Mouse (Mus musculus) embryonic facial prominence, embryonic 12.5 days (tissue): ENCODE results near the gene Ski. TPM values are rescaled to one million over a fixed set of nuclear protein-coding genes. Genes with fewer than 3 reads are reported as not detected.
A peak's percentile ranks its signal among the peaks of the same experiment; 100 is the strongest.

Experiments used
- ATAC-seq: fragments of 200-750 bp; cut with Nextera tagmentation; 2 replicates; pipeline ENCODE4 v1.8.0; 2017; ENCODE audit not compliant: insufficient number of reproducible peaks, insufficient read depth, low FRiP score, low TSS enrichment
- H3K27ac ChIP-seq: fragments of 300-500 bp; sonication (generic); 2 replicates; pipeline ENCODE4 v1.5.1; 2016; ENCODE audit warnings: mild to moderate bottlenecking
- H3K27me3 ChIP-seq: fragments of 300-500 bp; sonication (generic); 2 replicates; pipeline ENCODE4 v1.6.1; 2016; ENCODE audit warnings: mild to moderate bottlenecking, moderate library complexity
- H3K36me3 ChIP-seq: fragments of 300-500 bp; sonication (generic); 2 replicates; pipeline ENCODE4 v1.6.1; 2016; ENCODE audit warnings: mild to moderate bottlenecking
- H3K4me1 ChIP-seq: fragments of 300-500 bp; sonication (generic); 2 replicates; pipeline ENCODE4 v1.6.1; 2016
- H3K4me2 ChIP-seq: fragments of 300-500 bp; sonication (generic); replicated peaks from 2 replicates; pipeline ENCODE4 v1.6.1; 2016; ENCODE audit warnings: mild to moderate bottlenecking, moderate library complexity
- H3K4me3 ChIP-seq: fragments of 300-500 bp; sonication (generic); 2 replicates; pipeline ENCODE4 v1.5.1; 2016; ENCODE audit warnings: mild to moderate bottlenecking
- H3K9ac ChIP-seq: fragments of 300-500 bp; sonication (generic); 2 replicates; pipeline ENCODE4 v1.6.1; 2016; ENCODE audit warnings: mild to moderate bottlenecking, moderate library complexity
- H3K9me3 ChIP-seq: fragments of 300-500 bp; sonication (generic); 2 replicates; pipeline ENCODE4 v1.6.1; 2016; ENCODE audit warnings: mild to moderate bottlenecking, moderate library complexity
- WGBS: fragments of 180-500 bp; shearing (Covaris S2); methylation state at CpG from one replicate; pipeline ENCODE4 v1.1.7; 2016; 5-methylcytosine and 5-hydroxymethylcytosine counted together
- polyA plus RNA-seq: library from polyadenylated mRNA; unstranded; fragments of >200 nt; fragmentation: Nextera tagmentation; extraction: Ambion mirVana; gene quantifications from 2 replicates; pipeline ENCODE4 v1.2.1, GENCODE M21; 2016

Ski gene
- polyA plus RNA-seq, 1 experiment from 2014 or later, result 17.7 TPM

DNA sequence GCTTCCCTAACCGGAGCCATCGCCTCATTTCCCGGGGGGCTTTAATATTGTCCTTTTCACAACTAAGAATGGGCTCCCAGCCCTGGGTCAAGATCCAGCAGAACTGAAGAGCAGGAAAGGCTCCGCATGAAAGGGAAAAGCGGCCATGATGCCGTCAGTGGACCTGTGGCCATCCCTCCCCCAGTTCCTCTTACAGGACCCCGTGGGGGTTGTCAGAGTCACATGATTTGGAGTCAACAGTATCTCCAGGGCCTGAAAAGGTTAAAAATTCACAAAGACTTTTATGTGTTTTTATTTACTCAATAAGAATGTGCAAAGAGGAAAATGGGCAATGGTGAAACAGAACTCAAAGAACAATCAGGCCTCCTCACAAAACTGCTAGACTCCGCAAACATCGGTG lies 36.5 kb downstream of the Ski start:
- peaks cover 66% of the 10 kb centered on the region for H3K4me1 ChIP-seq
- 93% methylated on average over 9 of the region's 9 CpGs for WGBS

DNA sequence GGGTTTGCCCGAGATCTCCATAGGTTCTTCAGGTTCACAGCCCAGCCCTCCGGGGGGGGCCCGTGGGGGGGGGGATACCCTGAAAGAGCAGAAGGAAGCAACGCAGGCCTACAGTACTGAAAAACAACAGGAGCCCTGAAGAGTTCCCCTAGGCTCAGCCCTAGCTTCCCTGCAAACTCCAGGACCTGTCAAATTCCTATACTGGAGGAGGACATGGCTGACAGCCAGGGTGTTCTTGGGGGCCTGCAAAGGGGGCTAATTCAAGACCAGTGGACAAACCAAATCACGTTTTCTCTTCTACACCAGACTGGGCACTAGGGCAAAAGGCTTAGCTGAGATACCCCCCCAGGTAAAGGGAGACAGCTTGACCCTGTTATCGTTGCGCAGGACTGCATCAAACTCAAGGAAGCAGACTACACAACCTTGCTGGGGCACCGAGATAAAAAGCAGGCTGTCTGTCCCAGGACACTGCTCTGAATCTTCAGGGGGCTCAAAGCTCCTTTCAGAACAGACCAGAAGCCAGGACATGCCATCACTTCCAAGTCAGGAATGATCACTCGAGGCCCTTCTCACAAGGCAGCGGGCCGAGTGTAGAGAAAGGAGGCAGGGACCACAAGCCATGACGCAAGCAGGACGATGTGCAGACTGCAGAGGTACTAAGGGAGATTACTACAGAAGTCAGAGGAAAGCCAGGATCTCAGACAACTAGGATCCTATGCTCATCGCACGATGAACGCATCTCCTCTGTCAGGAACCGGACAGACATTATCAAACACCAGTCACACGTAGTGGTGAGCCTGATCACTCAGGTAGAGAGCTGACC lies 37.9 kb downstream of the Ski start:
- no peak for ATAC-seq
- Histone ChIP-seq H3K27ac (no peak overlapping the region; the same call in 1 of the 2 replicates), H3K4me1 (peaks cover 60% of the 10 kb centered on the region), H3K27me3 (no peaks in the 10 kb centered on the region), H3K36me3 (no peaks in the 10 kb centered on the region), H3K9me3 (no peaks in the 10 kb centered on the region), H3K4me3 (no peak overlapping the region), H3K4me2 (no peak overlapping the region), H3K9ac (no peak overlapping the region)
- WGBS, result 82% methylated on average over 18 of the region's 18 CpGs

More for the DNA sequence above, 36.5 kb downstream of the Ski start:
- no peak overlapping the region for H3K4me3 ChIP-seq
- no peak overlapping the region for H3K4me2 ChIP-seq
- no peak overlapping the region for H3K27ac ChIP-seq
- no peaks in the 10 kb centered on the region for H3K36me3 ChIP-seq
- ATAC-seq, result no peak
- no peaks in the 10 kb centered on the region for H3K9me3 ChIP-seq
- no peak overlapping the region for H3K9ac ChIP-seq
- no peaks in the 10 kb centered on the region for H3K27me3 ChIP-seq

DNA sequence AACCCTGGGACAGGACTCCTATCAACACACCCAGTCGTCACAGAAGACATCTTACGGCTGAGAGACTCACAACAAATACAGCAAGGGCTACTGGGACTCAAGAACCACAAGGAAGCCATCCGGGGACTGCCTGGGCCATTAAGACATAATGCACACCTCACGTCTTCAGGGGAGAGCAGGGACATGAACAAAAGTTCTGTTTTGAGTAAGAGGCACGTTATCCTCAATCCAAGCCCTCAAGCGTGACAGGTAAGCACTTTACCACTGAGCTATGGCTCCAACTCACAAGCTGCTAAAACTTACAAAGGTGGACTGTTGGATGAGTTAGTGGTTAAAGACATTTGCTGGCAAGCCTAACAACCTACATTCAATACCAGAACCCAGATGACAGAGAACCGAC lies 39.2 kb downstream of the Ski start:
- H3K36me3 ChIP-seq, result no peaks in the 10 kb centered on the region
- ATAC-seq, result no peak
- WGBS, result 80% methylated on average over 7 of the region's 7 CpGs
- H3K9ac ChIP-seq, result no peak overlapping the region
- no peaks in the 10 kb centered on the region for H3K9me3 ChIP-seq
- no peak overlapping the region; the same call in 1 of the 2 replicates for H3K27ac ChIP-seq
- peaks cover 60% of the 10 kb centered on the region for H3K4me1 ChIP-seq
- H3K27me3 ChIP-seq, result no peaks in the 10 kb centered on the region
- no peak overlapping the region for H3K4me3 ChIP-seq
- no peak overlapping the region for H3K4me2 ChIP-seq

DNA sequence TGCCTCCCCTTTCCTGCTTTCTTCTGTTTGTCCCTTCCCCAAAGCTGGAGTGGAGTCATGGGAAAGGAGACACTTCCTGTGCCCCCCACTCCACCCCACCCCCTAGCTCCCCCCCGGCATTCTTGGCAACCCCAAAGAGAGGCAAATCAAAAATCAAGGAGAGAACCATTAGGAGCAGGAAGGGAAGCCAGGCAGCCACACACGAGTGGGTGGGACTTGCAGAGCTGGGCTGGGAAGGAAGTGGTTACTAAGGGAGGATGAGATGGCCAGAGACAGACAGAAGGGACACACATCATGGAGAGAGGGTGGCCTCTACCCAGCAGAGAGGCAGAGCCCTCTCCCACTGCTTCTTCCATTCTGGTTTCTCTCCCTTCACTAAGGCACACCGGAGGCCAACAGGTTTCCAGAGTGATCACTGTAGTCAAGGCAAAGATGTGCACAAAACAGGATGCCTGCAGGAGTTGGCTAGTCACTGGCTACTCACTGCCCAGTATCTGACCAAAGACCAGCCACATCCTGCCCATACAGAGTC lies 43.3 kb downstream of the Ski start:
- no peak overlapping the region for H3K9ac ChIP-seq
- 38% methylated on average over 3 of the region's 3 CpGs for WGBS
- H3K4me1 ChIP-seq, result peaks cover 72% of the 10 kb centered on the region

DNA sequence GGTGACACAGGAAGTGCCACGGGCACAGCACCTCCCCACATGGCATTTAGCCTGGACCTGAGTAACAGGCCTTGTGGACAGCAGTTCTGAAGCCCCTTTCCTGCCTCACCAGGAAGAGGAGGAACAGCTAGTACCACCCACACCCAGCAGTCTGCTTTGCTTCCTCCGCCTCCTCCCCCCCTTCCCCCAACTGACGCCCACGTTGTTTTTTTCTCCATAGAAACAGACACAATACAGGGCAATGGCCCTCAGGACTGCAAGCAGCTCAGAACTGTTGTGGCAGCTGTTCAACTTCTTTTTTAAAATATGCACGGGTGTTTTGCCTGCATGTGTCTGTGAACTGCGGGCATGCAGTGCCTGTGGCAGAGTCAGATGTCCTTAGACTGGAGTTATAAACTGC lies 44.1 kb downstream of the Ski start:
- Histone ChIP-seq H3K9me3 (no peaks in the 10 kb centered on the region), H3K27ac (peak overlapping the region; percentile 84), H3K27me3 (no peaks in the 10 kb centered on the region), H3K4me3 (no peak overlapping the region), H3K9ac (peak overlapping the region; percentile 42), H3K36me3 (peaks cover 4% of the 10 kb centered on the region; the same call in 1 of the 2 replicates), H3K4me1 (peaks cover 74% of the 10 kb centered on the region), H3K4me2 (peak overlapping the region; percentile 32)
- 0 out of 2 replicates have a peak, but pooled peaks have one; percentile 5 for ATAC-seq
- WGBS, result 8% methylated on average over 6 of the region's 6 CpGs

More for the DNA sequence above, 43.3 kb downstream of the Ski start:
- H3K27me3 ChIP-seq, result no peaks in the 10 kb centered on the region
- ATAC-seq, result no peak
- H3K27ac ChIP-seq, result peak overlapping the region; percentile 84
- peaks cover 4% of the 10 kb centered on the region; the same call in 1 of the 2 replicates for H3K36me3 ChIP-seq
- H3K4me2 ChIP-seq, result peak overlapping the region; percentile 32
- no peak overlapping the region for H3K4me3 ChIP-seq
- no peaks in the 10 kb centered on the region for H3K9me3 ChIP-seq

DNA sequence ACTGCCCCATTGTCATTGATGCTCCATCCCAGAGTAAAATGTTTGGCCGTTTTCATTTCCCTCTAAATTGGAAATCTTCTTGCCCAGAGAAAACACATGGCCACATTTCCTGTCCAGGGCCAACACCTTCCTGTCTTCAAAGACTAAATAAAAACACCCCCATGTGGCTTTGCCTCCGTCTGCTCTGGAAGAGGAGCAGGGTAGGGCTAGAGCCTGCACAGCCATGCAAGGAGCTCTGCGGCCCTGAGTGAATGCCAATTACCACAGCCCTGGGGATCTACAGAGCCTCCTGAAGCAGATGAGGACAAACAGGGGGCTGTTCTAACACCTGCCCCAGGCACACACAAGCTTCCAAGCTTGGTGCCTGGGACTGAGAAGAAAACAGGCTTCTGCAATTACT lies 46.2 kb downstream of the Ski start:
- no peak for ATAC-seq
- peak overlapping the region; percentile 50; the same call in 1 of the 2 replicates for H3K27ac ChIP-seq
- H3K9me3 ChIP-seq, result no peaks in the 10 kb centered on the region
- H3K4me2 ChIP-seq, result no peak overlapping the region
- 36% methylated on average over 3 of the region's 3 CpGs for WGBS
- peaks cover 4% of the 10 kb centered on the region; the same call in 1 of the 2 replicates for H3K36me3 ChIP-seq
- H3K9ac ChIP-seq, result no peak overlapping the region
- no peaks in the 10 kb centered on the region for H3K27me3 ChIP-seq
- H3K4me3 ChIP-seq, result no peak overlapping the region
- peaks cover 86% of the 10 kb centered on the region for H3K4me1 ChIP-seq

DNA sequence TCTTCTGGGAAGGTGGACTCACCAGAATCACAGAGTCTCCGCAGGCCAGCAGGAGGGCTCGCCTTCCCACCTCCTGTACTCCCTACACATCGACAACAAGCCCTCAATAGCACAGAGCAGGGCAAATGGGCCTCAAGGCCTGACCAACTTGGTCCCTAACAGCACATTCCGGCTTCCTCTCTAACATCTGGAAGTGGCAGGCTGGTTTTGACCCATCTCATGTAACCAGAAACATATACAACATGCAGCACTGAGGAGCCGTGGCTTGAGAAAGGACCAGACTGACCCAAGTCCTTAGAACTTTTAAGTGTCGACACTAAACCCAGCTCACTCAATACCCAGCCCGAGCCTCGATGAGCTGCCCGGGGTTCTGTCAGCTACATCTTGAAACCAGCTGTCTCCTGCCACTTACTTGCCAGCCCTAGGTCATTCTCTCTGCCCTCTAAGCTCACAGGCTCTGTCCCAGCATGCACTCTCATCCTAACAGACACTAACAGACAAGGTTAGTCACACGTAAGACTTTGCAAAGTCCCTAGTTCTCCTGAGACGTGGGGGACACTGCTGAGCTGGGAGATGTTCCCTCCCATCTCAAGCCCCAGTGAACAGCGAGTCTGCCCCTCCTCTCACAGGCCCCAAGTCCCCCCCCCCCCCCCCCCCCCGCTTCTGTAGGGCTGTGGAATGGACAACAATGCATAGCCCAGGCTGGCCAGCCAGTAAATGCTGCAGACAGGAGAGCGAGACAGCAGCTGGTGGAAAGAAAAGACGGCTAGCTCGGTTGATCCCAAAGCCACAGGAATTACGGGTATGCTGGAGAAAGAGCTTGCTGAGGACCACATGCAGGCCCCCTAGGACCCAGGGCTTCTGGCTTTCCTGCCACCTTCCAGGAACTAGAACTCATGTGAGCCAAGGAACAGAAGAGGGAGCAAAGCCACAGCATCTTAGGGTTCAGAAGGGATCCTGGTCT lies 48.3 kb downstream of the Ski start:
- Histone ChIP-seq H3K4me1 (peaks cover 87% of the 10 kb centered on the region), H3K27me3 (no peaks in the 10 kb centered on the region), H3K9me3 (no peaks in the 10 kb centered on the region), H3K36me3 (peaks cover 4% of the 10 kb centered on the region; the same call in 1 of the 2 replicates), H3K4me3 (no peak overlapping the region; the same call in 1 of the 2 replicates), H3K27ac (peak overlapping the region; percentile 94), H3K9ac (0 out of 2 replicates have a peak overlapping the region, but pooled peaks have one; percentile 0), H3K4me2 (peak overlapping the region; percentile 32)
- WGBS, result 7% methylated on average over 17 of the region's 17 CpGs
- ATAC-seq, result peak; percentile 10; the same call in 1 of the 2 replicates

DNA sequence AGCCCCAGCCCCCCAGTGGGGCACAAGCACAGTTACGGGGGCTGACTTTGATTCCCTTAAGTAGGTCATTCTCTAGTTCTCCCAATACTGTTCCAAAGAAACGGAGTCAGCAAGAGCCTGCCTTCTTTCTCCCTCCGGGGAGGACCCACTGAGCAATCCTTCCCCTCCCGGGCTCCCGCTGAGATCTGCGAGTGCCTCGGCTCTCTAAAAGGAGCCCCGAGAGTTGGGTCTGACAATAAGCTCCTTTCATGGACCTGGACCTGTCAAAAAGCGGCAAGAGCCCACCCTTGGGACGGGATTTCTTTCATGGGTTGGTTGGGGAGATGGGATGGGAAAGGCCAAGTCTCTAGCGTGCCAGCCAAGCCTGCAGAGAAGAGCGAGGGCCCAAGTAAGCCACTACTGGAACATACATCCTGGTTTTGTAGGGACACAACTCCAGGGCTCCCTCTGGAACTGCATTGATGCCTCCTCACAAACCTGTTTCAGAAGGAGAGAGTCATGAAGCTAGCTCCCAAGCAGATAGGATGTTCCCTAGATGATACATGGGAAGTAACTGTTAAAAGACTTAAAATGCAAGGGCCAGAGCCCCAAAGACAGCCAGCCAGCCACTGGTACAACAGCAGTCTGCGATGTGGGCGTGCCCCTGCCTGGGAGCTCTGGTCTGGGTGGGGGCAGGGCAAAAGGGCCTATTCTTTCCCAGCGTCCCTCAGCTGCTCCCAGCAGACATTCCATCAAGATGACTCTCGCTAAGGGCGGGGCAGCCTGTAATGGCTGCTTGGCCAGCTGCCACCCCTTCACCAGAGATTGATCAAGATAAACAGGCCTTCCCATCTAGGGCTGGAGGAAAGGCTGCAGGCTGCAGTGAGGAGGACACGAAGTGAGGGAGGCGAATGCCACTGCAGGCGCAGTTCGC lies 49.2 kb downstream of the Ski start:
- no peak overlapping the region; the same call in 1 of the 2 replicates for H3K4me3 ChIP-seq
- H3K27me3 ChIP-seq, result no peaks in the 10 kb centered on the region

DNA sequence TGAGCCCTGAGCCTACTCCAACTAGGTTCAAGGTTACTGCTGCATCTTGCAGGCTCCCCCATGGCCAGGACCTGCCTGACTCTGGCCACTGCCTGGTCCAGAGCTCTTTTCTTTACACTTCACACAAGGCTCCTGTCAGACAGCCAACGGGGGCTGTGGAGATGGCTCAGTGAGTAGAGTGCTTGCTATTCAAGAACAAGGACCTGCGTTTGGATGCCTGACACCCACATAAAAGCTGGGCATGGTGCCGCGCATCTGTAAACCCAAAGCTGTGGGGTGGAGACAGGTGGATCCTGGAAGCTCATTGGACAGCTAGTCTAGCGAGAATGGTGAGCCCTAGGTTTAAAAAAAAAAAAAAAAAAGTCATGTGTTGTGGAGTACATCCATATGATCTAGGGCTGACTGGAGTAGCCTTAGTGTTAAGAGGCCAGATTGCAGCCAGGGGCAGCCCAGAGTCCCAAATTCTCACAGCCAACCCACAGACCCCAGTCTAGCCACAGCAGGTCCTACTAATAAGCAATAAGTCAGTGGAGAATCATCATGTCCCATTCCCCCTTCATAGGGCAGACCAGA lies 50.3 kb downstream of the Ski start:
- H3K4me2 ChIP-seq, result no peak overlapping the region
- peaks cover 69% of the 10 kb centered on the region for H3K4me1 ChIP-seq
- WGBS, result 81% methylated on average over 5 of the region's 5 CpGs
- H3K4me3 ChIP-seq, result no peak overlapping the region
- peak overlapping the region; percentile 94 for H3K27ac ChIP-seq
- no peak overlapping the region for H3K9ac ChIP-seq
- H3K36me3 ChIP-seq, result peaks cover 4% of the 10 kb centered on the region; the same call in 1 of the 2 replicates
- no peaks in the 10 kb centered on the region for H3K9me3 ChIP-seq
- no peak for ATAC-seq
- H3K27me3 ChIP-seq, result no peaks in the 10 kb centered on the region

More for the DNA sequence above, 49.2 kb downstream of the Ski start:
- ATAC-seq, result peak; percentile 79
- Histone ChIP-seq H3K27ac (peak overlapping the region; percentile 94), H3K4me1 (peaks cover 80% of the 10 kb centered on the region), H3K4me2 (peak overlapping the region; percentile 32), H3K36me3 (peaks cover 4% of the 10 kb centered on the region; the same call in 1 of the 2 replicates), H3K9me3 (no peaks in the 10 kb centered on the region), H3K9ac (0 out of 2 replicates have a peak overlapping the region, but pooled peaks have one; percentile 0)
- whole genome bisulfite sequencing, result 10% methylated on average over 21 of the region's 21 CpGs

DNA sequence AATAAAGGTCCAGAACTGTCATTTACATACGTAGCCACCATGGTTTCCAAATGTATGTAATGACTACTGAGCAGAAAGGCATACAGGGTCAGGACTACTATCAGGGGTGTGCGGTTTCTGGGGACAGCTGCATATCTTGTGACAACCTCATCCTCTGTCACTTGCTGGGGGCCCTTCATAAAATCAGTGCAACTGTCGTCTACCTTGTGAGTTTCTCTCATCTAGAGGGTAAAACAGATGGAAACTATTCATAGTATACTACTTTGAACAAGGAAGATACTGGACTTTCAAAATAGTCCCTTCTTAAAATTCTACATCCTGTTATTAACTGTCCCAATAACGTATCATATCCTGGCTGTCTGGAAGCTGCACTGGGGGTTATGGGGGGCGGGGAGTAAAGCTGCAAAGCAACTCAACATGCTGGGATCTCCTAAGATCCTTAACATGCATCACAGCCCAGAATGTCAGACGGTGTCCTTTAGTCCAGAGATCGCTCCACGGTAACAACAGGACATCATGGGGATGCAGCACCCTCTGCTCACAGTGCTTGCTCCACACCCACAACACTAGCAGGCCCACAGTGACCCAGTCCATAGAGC lies 51.7 kb downstream of the Ski start:
- no peak overlapping the region for H3K27ac ChIP-seq
- no peaks in the 10 kb centered on the region for H3K36me3 ChIP-seq
- no peak overlapping the region for H3K4me3 ChIP-seq
- H3K9ac ChIP-seq, result no peak overlapping the region
- WGBS, result 78% methylated on average over 8 of the region's 8 CpGs
- peaks cover 65% of the 10 kb centered on the region for H3K4me1 ChIP-seq
- no peaks in the 10 kb centered on the region for H3K9me3 ChIP-seq
- no peak overlapping the region for H3K4me2 ChIP-seq
- no peak for ATAC-seq
- no peaks in the 10 kb centered on the region for H3K27me3 ChIP-seq
